Mouse (Mus musculus) urinary bladder, postnatal 14 days (tissue): ENCODE data around the gene Gm20850.
"Not testable (repeated sequence)": the region's sequence is repeated elsewhere in the genome, so short reads cannot be mapped to it uniquely, and the experiment has no call there.

ENCODE experiments used
- DNase-seq: peaks from one replicate; pipeline ENCODE4 v3.0.0; 2021; ENCODE audit warnings: low spot score

The Gm20850 gene

DNA sequence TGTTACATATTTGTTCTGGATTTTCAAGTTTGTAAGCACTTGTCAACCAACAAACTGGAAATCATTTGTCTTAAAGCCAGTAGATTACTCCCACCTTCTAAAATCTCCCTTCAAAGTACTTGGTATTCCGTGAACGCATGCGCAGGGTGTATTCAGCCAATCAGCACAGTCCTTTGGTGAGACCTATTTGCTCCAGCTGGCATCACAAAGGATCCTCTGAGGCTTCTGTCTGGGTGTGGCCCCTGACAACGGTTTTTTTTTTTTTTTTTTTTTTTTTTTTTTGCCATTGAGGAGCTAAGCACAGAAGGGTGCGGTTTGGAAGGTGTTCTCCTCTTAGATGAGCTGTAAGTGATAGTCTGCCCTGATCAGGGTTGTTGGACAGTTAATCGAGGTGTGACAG lies at the start of gene Gm20850:
Gene Gm20850, plus strand, starts transcription at position 301 of the 400 bp plus-strand sequence.
- DNase-seq, result not testable (repeated sequence)
